Mouse (Mus musculus) hindbrain, embryonic 15.5 days (tissue): ENCODE data around the gene Dapp1. TPM values are rescaled to one million over a fixed set of nuclear protein-coding genes. Genes with fewer than 3 reads are reported as not detected.

Source experiments
- ATAC-seq: fragments of 200-750 bp; cut with Nextera tagmentation; 2 replicates; pipeline ENCODE4 v1.8.0; 2017; ENCODE audit warnings: low read depth, moderate number of reproducible peaks, moderate TSS enrichment; ENCODE audit not compliant: low FRiP score
- H3K27ac ChIP-seq: fragments of 300-500 bp; sonication (generic); replicated peaks from 2 replicates; pipeline ENCODE4 v1.5.1; 2015; ENCODE audit warnings: mild to moderate bottlenecking, inconsistent platforms
- H3K27me3 ChIP-seq: fragments of 300-500 bp; sonication (generic); 2 replicates; pipeline ENCODE4 v1.6.1; 2015; ENCODE audit warnings: control low read depth, inconsistent platforms
- H3K36me3 ChIP-seq: fragments of 300-500 bp; sonication (generic); 2 replicates; pipeline ENCODE4 v1.6.1; 2015; ENCODE audit warnings: control low read depth, inconsistent platforms
- H3K4me1 ChIP-seq: fragments of 300-500 bp; sonication (generic); replicated peaks from 2 replicates; pipeline ENCODE4 v1.6.1; 2015; ENCODE audit warnings: control low read depth, inconsistent platforms
- H3K4me2 ChIP-seq: fragments of 300-500 bp; sonication (generic); 2 replicates; pipeline ENCODE4 v1.6.1; 2015; ENCODE audit warnings: moderate library complexity, mild to moderate bottlenecking, inconsistent platforms
- H3K4me3 ChIP-seq: fragments of 300-500 bp; sonication (generic); 2 replicates; pipeline ENCODE4 v1.5.1; 2015; ENCODE audit warnings: mild to moderate bottlenecking, inconsistent platforms
- H3K9ac ChIP-seq: fragments of 300-500 bp; sonication (generic); 2 replicates; pipeline ENCODE4 v1.6.1; 2015; ENCODE audit warnings: inconsistent platforms
- H3K9me3 ChIP-seq: fragments of 300-500 bp; sonication (generic); 2 replicates; pipeline ENCODE4 v1.6.1; 2016; ENCODE audit warnings: control low read depth, inconsistent platforms
- WGBS: fragments of 180-500 bp; shearing (Covaris S2); methylation state at CpG from one replicate; pipeline ENCODE4 v1.1.7; 2015; 5-methylcytosine and 5-hydroxymethylcytosine counted together
- polyA plus RNA-seq: library from polyadenylated mRNA; unstranded; fragments of >200 nt; fragmentation: Nextera tagmentation; extraction: Ambion mirVana; gene quantifications from 2 replicates; pipeline ENCODE4 v1.2.1, GENCODE M21; 2015

The Dapp1 gene
- polyA plus RNA-seq, 1 experiment from 2014 or later = 1.7 TPM

- Histone ChIP-seq H3K9me3 (no peaks in the 10 kb centered on the region), H3K4me1 (no peaks in the 10 kb centered on the region), H3K36me3 (peaks cover 30% of the 10 kb centered on the region; the same call in 1 of the 2 replicates), H3K27me3 (no peaks in the 10 kb centered on the region), H3K9ac (no peak overlapping the region), H3K4me2 (no peak overlapping the region), H3K27ac (no peak overlapping the region), H3K4me3 (no peak overlapping the region)
- WGBS = 91% methylated on average over 5 of the region's 5 CpGs
- no peak for ATAC-seq
These were observed 83.7 kb downstream of the Dapp1 start for GRCm38 (mm10) chr3:137897685-137898084.

GRCm38 (mm10) chr3:137896867-137897266 is 84.5 kb downstream of the Dapp1 start:
- no peaks in the 10 kb centered on the region for H3K27me3 ChIP-seq
- H3K27ac ChIP-seq = no peak overlapping the region
- no peak overlapping the region for H3K9ac ChIP-seq
- no peak overlapping the region for H3K4me2 ChIP-seq
- ATAC-seq = no peak
- H3K36me3 ChIP-seq = peaks cover 25% of the 10 kb centered on the region; the same call in 1 of the 2 replicates
- H3K4me1 ChIP-seq = no peaks in the 10 kb centered on the region
- no peak overlapping the region for H3K4me3 ChIP-seq
- no peaks in the 10 kb centered on the region for H3K9me3 ChIP-seq
- 94% methylated on average over 3 of the region's 3 CpGs for WGBS

GRCm38 (mm10) chr3:137896386-137896785 is 85.0 kb downstream of the Dapp1 start:
- no peak overlapping the region for H3K4me3 ChIP-seq
- peaks cover 25% of the 10 kb centered on the region; the same call in 1 of the 2 replicates for H3K36me3 ChIP-seq
- no peak overlapping the region for H3K9ac ChIP-seq
- H3K9me3 ChIP-seq = no peaks in the 10 kb centered on the region
- 70% methylated on average over 4 of the region's 4 CpGs for WGBS
- H3K27ac ChIP-seq = no peak overlapping the region
- no peaks in the 10 kb centered on the region for H3K4me1 ChIP-seq
- no peaks in the 10 kb centered on the region for H3K27me3 ChIP-seq
- no peak for ATAC-seq
- no peak overlapping the region for H3K4me2 ChIP-seq

GRCm38 (mm10) chr3:137895196-137895595 is 86.1 kb downstream of the Dapp1 start:
- Histone ChIP-seq H3K9ac (no peak overlapping the region), H3K27ac (no peak overlapping the region), H3K27me3 (no peaks in the 10 kb centered on the region), H3K4me2 (no peak overlapping the region), H3K36me3 (peaks cover 25% of the 10 kb centered on the region; the same call in 1 of the 2 replicates), H3K9me3 (no peaks in the 10 kb centered on the region), H3K4me1 (no peaks in the 10 kb centered on the region), H3K4me3 (no peak overlapping the region)
- WGBS = 95% methylated on average over 3 of the region's 3 CpGs
- ATAC-seq = no peak

GRCm38 (mm10) chr3:137893789-137894188 is 87.6 kb downstream of the Dapp1 start:
- Histone ChIP-seq H3K36me3 (peaks cover 34% of the 10 kb centered on the region; the same call in 1 of the 2 replicates), H3K27me3 (no peaks in the 10 kb centered on the region), H3K4me3 (no peak overlapping the region), H3K4me2 (no peak overlapping the region), H3K9ac (no peak overlapping the region), H3K4me1 (no peaks in the 10 kb centered on the region), H3K27ac (no peak overlapping the region), H3K9me3 (no peaks in the 10 kb centered on the region)
- WGBS = 85% methylated on average over 4 of the region's 4 CpGs
- ATAC-seq = no peak

- WGBS = 93% methylated on average over 4 of the region's 4 CpGs
- Histone ChIP-seq H3K4me3 (no peak overlapping the region), H3K4me1 (no peaks in the 10 kb centered on the region), H3K9ac (no peak overlapping the region), H3K27me3 (no peaks in the 10 kb centered on the region), H3K36me3 (peaks cover 23% of the 10 kb centered on the region; the same call in 1 of the 2 replicates), H3K4me2 (no peak overlapping the region), H3K9me3 (no peaks in the 10 kb centered on the region), H3K27ac (no peak overlapping the region)
- no peak for ATAC-seq
These were observed 89.2 kb downstream of the Dapp1 start for GRCm38 (mm10) chr3:137892118-137892517.

- Histone ChIP-seq H3K27me3 (no peaks in the 10 kb centered on the region), H3K36me3 (peaks cover 23% of the 10 kb centered on the region), H3K9ac (no peak overlapping the region), H3K4me3 (no peak overlapping the region), H3K4me1 (no peaks in the 10 kb centered on the region), H3K27ac (no peak overlapping the region), H3K9me3 (no peaks in the 10 kb centered on the region), H3K4me2 (no peak overlapping the region)
- no peak for ATAC-seq
- WGBS = 72% methylated on average over 3 of the region's 3 CpGs
These were observed 90.3 kb downstream of the Dapp1 start for GRCm38 (mm10) chr3:137891089-137891488.

- Histone ChIP-seq H3K36me3 (peaks cover 11% of the 10 kb centered on the region), H3K27ac (no peak overlapping the region), H3K9ac (no peak overlapping the region), H3K4me1 (no peaks in the 10 kb centered on the region), H3K27me3 (no peaks in the 10 kb centered on the region), H3K4me3 (no peak overlapping the region), H3K4me2 (no peak overlapping the region), H3K9me3 (no peaks in the 10 kb centered on the region)
- ATAC-seq = no peak
- WGBS = 68% methylated on average over 7 of the region's 7 CpGs
These were observed 93.4 kb downstream of the Dapp1 start for GRCm38 (mm10) chr3:137887961-137888360.

- H3K27ac ChIP-seq = no peak overlapping the region
- 94% methylated on average over 5 of the region's 5 CpGs for WGBS
- no peaks in the 10 kb centered on the region for H3K4me1 ChIP-seq
- peaks cover 8% of the 10 kb centered on the region; the same call in 1 of the 2 replicates for H3K36me3 ChIP-seq
- ATAC-seq = no peak
- H3K9ac ChIP-seq = no peak overlapping the region
- H3K27me3 ChIP-seq = no peaks in the 10 kb centered on the region
- no peak overlapping the region for H3K4me3 ChIP-seq
- no peaks in the 10 kb centered on the region for H3K9me3 ChIP-seq
- H3K4me2 ChIP-seq = no peak overlapping the region
These were observed 100.3 kb downstream of the Dapp1 start for GRCm38 (mm10) chr3:137881093-137881492.

Other genes starting within 250 kb of the Dapp1 start
- 730 and 843 TPM in 2 replicates for gene H2afz, start 117.1 kb downstream of the Dapp1 start, polyA plus RNA-seq
- gene Dnajb14, start 113.9 kb downstream of the Dapp1 start, polyA plus RNA-seq = 16.7 and 17.7 TPM in 2 replicates
- 126 and 130 TPM in 2 replicates for gene Lamtor3, start 63.0 kb downstream of the Dapp1 start, polyA plus RNA-seq
- 0.16 and 0.17 TPM in 2 replicates for gene 1110002E22Rik, start 83.5 kb upstream of the Dapp1 start, polyA plus RNA-seq
- gene Gm5105, start 85.8 kb upstream of the Dapp1 start, polyA plus RNA-seq = 0.18 and 0.26 TPM in 2 replicates
- gene Trmt10a, start 161.9 kb upstream of the Dapp1 start, polyA plus RNA-seq = 6.9 and 7.4 TPM in 2 replicates
- 7.9 and 9.5 TPM in 2 replicates for gene Mttp, start 163.4 kb upstream of the Dapp1 start, polyA plus RNA-seq
- 0.09 TPM in 1 of 2 replicates, not detected in the other for gene 4930579F01Rik, start 212.3 kb upstream of the Dapp1 start, polyA plus RNA-seq
- 0.46 and 0.62 TPM in 2 replicates for gene Adh7, start 236.2 kb upstream of the Dapp1 start, polyA plus RNA-seq